Mouse (Mus musculus) thymus, postnatal 14 days (tissue): Measurements from ENCODE around the gene Pdpr.
"Not testable (repeated sequence)": the region's sequence is repeated elsewhere in the genome, so short reads cannot be mapped to it uniquely, and the experiment has no call there.

Source experiments
- DNase-seq: peaks from one replicate; pipeline ENCODE4 v3.0.0; 2021

Gene Pdpr

GRCm38 (mm10) chr8:111093865-111094718 lies at the start of gene Pdpr:
TSS of gene Pdpr (plus strand) at chr8:111094630.
- peak; percentile 96 for DNase-seq

GRCm38 (mm10) chr8:111048694-111049093 lies 45.7 kb upstream of the Pdpr start:
- DNase-seq = peak; percentile 53

- no peak for DNase-seq
Measured at GRCm38 (mm10) chr8:111049106-111049505, 45.3 kb upstream of the Pdpr start.

- no peak for DNase-seq
Measured at GRCm38 (mm10) chr8:111053827-111054518, 40.5 kb upstream of the Pdpr start.

GRCm38 (mm10) chr8:111055031-111055634 lies 39.3 kb upstream of the Pdpr start:
- DNase-seq = no peak

- no peak for DNase-seq
Measured at GRCm38 (mm10) chr8:111055661-111056060, 38.8 kb upstream of the Pdpr start.

- DNase-seq = peak; percentile 91
Measured at GRCm38 (mm10) chr8:111056158-111056663, 38.2 kb upstream of the Pdpr start, which contains the start of gene Exosc6. TSS of gene Exosc6 (plus strand) at chr8:111056339.

- DNase-seq = peak; percentile 34
Measured at GRCm38 (mm10) chr8:111056691-111057293, 37.6 kb upstream of the Pdpr start.

- no peak for DNase-seq
Measured at GRCm38 (mm10) chr8:111058946-111059572, 35.4 kb upstream of the Pdpr start.

GRCm38 (mm10) chr8:111061688-111062071 lies 32.8 kb upstream of the Pdpr start:
- peak; percentile 19 for DNase-seq

- DNase-seq = peak; percentile 90
Measured at GRCm38 (mm10) chr8:111062072-111062757, 32.2 kb upstream of the Pdpr start.

- DNase-seq = no peak
Measured at GRCm38 (mm10) chr8:111062893-111063292, 31.5 kb upstream of the Pdpr start.

- DNase-seq = no peak
Measured at GRCm38 (mm10) chr8:111066308-111066707, 28.1 kb upstream of the Pdpr start.

- no peak for DNase-seq
Measured at GRCm38 (mm10) chr8:111067439-111067838, 27.0 kb upstream of the Pdpr start.

GRCm38 (mm10) chr8:111068660-111069059 lies 25.8 kb upstream of the Pdpr start:
- DNase-seq = not testable (repeated sequence)

GRCm38 (mm10) chr8:111075926-111076325 lies 18.5 kb upstream of the Pdpr start:
- no peak for DNase-seq

GRCm38 (mm10) chr8:111079461-111079860 lies 15.0 kb upstream of the Pdpr start:
- DNase-seq = no peak

- DNase-seq = no peak
Measured at GRCm38 (mm10) chr8:111079861-111080271, 14.6 kb upstream of the Pdpr start.

- no peak for DNase-seq
Measured at GRCm38 (mm10) chr8:111081580-111082258, 12.7 kb upstream of the Pdpr start.

- DNase-seq = not testable (repeated sequence)
Measured at GRCm38 (mm10) chr8:111083936-111084335, 10.5 kb upstream of the Pdpr start.

GRCm38 (mm10) chr8:111090126-111090525 lies 4.3 kb upstream of the Pdpr start:
- peak; percentile 77 for DNase-seq
